Mouse (Mus musculus) retina, postnatal 7 days (tissue): ENCODE data around the gene Eif2b3.
A peak's percentile ranks its signal among the peaks of the same experiment; 100 is the strongest.

Source experiments
- DNase-seq: peaks from one replicate; pipeline ENCODE4 v3.0.0-alpha.2; 2012; ENCODE audit warnings: low read depth, low spot score

The Eif2b3 gene

GRCm38 (mm10) chr4:117019206-117020134 is at the start of gene Eif2b3:
Gene Eif2b3, plus strand, starts transcription at chr4:117019402.
- peak; percentile 86 for DNase-seq

GRCm38 (mm10) chr4:116976503-116976902 is 42.7 kb upstream of the Eif2b3 start:
- DNase-seq: no peak

GRCm38 (mm10) chr4:116985681-116986080 is 33.5 kb upstream of the Eif2b3 start:
- DNase-seq: no peak

GRCm38 (mm10) chr4:116986400-116987121 is 32.6 kb upstream of the Eif2b3 start:
- DNase-seq: peak; percentile 65

GRCm38 (mm10) chr4:116987122-116987456 is 32.1 kb upstream of the Eif2b3 start:
- no peak for DNase-seq

GRCm38 (mm10) chr4:116989731-116990130 is 29.5 kb upstream of the Eif2b3 start:
- DNase-seq: no peak

GRCm38 (mm10) chr4:116991366-116991765 is 27.8 kb upstream of the Eif2b3 start:
- peak; percentile 77 for DNase-seq

GRCm38 (mm10) chr4:116993672-116994621 is 25.3 kb upstream of the Eif2b3 start, which contains the start of gene Urod:
Gene Urod, minus strand, starts transcription at chr4:116994413.
- peak; percentile 91 for DNase-seq

GRCm38 (mm10) chr4:116995131-116995797 is 23.9 kb upstream of the Eif2b3 start, which contains the start of gene Hectd3:
Gene Hectd3, plus strand, starts transcription at chr4:116995317.
- DNase-seq: peak; percentile 53

GRCm38 (mm10) chr4:116995798-116996135 is 23.4 kb upstream of the Eif2b3 start:
- no peak for DNase-seq

- DNase-seq: no peak
These were observed 19.6 kb upstream of the Eif2b3 start for GRCm38 (mm10) chr4:116999513-117000154.

- DNase-seq: no peak
These were observed 17.2 kb upstream of the Eif2b3 start for GRCm38 (mm10) chr4:117001957-117002356.

GRCm38 (mm10) chr4:117002543-117003521 is 16.4 kb upstream of the Eif2b3 start:
- DNase-seq: peak; percentile 53

- DNase-seq: no peak
These were observed 14.6 kb upstream of the Eif2b3 start for GRCm38 (mm10) chr4:117004649-117005048.

GRCm38 (mm10) chr4:117005611-117006400 is 13.4 kb upstream of the Eif2b3 start:
- no peak for DNase-seq

GRCm38 (mm10) chr4:117007058-117007457 is 12.1 kb upstream of the Eif2b3 start:
- DNase-seq: no peak

GRCm38 (mm10) chr4:117010231-117010630 is 9.0 kb upstream of the Eif2b3 start:
- DNase-seq: no peak

- no peak for DNase-seq
These were observed 5.6 kb upstream of the Eif2b3 start for GRCm38 (mm10) chr4:117013596-117013995.
